Mouse (Mus musculus) activated CD4-positive, CD25-positive, alpha-beta regulatory T cell, adult 4 months (primary cell): Measurements from ENCODE around the gene Gm10320. TPM values are rescaled to one million over a fixed set of nuclear protein-coding genes. Genes with fewer than 3 reads are reported as not detected.

Experiments used
- ATAC-seq: one replicate; pipeline ENCODE4 v1.8.0; 2017
- polyA plus RNA-seq, 2 experiments: library from polyadenylated mRNA; unstranded; fragments of 100-300 nt; shearing (Covaris generic); gene quantifications; one replicate each; pipeline ENCODE4 v1.2.1; 2017

Gm10320 gene
- 1 to 10 TPM in 1 of 2 experiments, not detected in 1; 1.3 TPM for polyA plus RNA-seq

DNA sequence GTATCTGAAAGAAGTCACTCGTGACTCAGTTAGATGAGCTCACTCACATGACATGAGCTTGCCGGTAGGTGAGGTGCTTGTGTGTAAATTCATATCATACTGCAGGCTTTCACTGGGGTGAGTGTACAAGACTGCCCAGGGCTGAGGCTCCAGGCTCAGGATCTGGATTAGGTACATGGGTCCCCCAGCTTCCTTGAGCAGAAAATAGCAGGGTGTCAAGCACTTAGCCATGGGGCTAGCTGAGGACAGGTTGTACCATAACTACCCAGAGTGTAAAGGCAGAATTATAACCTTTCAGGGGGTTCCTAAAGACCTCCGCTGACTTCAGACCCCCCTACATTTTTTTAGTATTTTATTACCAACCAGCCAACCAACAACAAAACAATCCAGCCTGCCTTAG, at the start of gene Gm10320:
Gene Gm10320 (minus strand): TSS at position 93 of the 400 bp plus-strand sequence.
- ATAC-seq = no peak

DNA sequence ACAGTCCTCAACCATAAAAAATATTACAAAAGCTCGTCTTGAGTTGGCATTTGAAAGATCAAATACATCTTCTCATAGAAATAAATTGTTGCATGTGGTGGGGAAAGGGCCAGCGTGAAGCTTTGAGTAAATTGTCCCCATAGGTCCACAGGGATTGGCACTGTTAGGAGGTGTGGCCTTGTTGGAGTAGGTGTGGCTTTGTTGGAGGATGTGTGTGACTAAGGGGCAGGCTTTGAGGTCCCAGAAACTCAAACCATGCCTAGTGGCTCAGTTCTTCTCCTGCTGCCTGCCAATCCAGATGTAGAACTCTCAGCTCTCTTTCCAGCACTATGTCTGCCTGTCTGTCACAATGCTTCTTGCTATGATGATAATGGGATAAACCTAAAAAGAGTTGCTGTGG, 49.8 kb upstream of the Gm10320 start:
- ATAC-seq = no peak

DNA sequence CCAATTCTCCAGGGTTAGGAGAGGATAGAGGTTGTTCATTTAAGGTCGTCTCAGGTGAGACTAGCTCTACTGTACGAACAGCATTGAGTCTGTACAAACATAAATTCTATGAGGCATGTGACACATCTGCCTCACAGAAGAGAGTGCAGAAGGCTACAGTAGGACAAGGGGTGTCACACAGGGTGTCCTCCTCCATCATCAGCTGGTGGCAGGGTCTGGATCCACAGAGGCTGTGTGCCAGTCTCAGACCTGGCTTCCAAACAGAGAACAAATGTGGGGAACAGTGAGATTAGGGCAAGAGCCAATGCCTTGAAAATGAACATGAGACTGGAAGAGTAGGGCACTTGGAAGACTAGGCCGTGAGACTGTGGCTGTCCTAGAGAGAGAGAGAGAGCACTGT, 48.4 kb upstream of the Gm10320 start:
- ATAC-seq = no peak

DNA sequence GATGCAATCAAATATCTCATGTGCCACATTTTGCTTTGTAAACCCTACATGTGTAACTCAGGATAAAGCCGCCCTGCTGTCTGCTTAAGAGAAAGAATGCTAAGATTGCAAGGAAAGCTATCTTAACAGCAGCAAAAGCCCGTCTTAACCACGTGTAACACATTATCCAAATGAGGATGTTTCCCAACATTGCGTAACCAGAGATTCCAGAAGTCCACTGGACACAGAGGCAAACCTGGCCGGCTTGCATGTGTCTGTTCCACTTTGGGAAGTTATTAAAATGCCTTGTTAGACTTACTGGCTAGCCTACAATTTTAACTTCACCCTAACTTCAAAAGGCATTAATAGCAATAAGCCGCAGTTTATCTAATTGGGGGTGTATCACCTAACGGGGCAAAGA, 47.5 kb upstream of the Gm10320 start:
- no peak for ATAC-seq

DNA sequence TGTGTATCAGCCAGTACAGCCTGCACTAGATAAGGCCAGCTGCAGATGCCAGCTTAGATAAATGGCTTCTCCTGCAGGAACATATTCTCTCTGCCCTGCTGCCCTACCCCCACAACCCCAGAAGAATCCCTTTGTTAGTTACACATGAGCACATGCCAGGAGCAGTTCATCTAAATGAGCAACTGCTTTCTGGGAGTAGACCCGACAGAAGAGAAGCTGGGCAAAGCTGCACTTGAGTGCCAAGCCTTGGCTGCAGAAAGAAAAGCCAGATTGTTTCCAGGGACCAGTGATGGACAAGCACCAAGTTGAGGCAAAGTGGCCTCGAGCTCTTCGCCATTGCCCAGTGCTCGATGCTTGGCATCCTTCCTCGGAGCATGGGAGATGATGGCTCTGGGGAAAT, 46.8 kb upstream of the Gm10320 start:
- ATAC-seq = no peak

DNA sequence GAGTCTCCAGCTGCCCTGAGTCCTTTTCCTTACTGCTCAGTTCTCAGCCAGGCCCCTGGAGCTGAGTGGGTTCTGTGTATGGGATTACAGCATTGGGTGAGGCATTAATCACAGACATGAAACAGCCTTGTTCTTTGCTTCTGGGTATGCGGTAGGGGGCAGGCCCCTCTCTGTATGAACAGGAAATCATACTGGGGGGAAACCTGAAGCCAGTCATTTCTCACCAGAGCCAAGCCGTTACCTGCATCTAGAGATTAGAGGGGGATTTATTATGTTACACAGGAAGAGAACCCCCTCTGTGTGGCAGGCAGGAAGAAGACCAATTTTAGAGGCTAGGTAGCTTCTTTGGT, 43.1 kb upstream of the Gm10320 start:
- no peak for ATAC-seq

DNA sequence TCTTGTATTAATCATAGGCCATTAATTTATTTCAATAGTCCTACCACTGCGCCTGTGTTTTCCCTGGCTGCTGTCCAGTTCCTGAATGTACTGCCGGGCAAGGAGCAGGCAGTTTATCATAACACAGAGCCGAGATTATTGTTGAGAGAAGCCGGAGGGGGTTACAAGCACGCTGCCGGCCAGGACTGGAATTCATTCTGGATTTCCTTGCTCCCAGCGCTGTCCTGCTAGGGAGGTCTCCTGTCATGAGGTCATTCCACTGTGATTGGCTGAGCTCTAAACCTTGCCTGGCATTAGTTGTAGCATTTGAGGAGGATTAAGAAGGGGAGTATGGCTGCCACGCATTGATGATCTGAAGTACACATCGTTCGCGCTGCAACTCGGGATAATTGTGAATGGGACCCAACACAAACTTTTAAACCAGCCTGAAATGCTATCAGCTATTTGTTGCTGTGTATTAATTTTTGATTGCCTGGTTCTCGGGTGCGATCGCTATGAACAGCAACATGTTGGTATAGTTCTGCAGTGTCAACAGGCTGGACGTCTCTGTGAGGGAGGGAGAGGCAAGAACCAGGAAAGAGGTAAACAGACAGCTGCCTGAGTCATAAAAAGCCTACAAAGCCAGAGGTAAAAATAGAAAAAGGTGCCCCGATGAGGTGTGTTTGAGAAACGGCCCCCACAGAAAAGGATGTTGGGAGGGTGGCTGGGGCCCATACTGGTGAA, 42.5 kb upstream of the Gm10320 start:
- ATAC-seq = no peak

DNA sequence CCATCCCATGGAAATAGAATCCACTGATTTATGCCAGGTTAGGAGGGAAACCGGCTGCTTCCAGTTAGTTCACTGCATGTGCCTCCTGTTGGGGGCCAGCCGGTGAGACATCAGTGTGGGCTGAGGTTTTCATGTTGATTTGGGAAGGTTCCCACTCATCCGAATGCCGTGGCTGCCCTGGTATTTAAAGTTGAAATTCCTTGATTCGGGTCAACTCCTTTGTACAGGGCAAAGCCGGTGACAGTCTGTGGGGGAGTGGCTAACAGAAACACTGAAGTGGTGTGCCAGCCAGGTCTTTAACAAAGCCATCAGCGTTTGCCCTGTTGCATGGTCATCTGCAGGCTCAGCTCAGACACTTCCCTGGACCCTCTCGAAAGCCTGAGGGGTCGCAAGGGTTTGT, 41.6 kb upstream of the Gm10320 start:
- no peak for ATAC-seq

DNA sequence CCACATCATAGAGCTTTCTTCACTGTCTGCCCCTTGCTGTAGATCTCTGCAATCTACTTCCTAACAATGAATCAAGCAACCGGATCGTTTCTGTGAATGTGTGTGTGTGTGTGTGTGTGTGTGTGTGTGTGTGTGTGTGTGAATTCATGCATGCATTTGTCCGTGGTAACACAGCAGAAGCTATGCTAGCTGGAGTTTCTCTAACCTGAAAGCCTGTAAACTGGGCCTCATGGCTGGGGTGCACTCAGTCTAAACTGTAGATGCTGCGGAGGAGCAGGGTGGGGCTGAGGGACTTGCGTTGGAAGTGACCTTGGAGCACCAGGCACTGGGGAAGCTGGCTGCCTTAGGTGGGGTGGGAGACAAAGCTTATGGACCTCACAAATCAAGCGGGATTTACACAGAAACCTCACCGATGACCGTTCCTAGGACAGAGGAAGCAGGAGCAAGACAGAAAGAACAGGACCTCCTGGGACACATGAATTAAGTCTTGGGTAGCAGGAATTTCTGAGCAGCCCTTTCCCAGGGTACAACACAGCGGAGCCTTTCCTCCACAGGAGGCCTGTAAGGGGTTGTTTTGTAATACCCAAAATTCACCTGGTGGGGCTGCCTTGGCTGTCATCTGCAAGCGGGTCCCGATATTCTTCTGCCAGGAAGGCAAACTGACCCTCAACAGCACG, 41.0 kb upstream of the Gm10320 start:
- no peak for ATAC-seq

DNA sequence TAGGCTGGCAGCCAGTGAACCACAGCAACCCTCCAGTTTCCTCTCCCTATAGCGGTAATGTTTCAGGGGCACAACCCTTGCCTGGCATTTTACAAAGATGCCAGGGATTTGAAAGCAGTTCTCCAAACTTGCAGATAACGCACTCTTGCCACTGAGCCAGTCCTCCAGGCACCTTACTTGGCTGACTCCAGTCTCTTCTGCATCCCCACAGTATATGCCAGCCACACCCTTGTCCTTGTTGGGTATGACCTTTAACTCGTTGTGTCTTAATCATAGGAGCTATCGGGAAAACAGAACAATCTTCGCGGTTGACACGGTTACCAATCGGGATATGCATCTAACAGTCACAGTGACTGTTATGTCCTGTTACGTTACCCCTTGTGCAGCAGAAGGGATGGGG, 40.2 kb upstream of the Gm10320 start:
- no peak for ATAC-seq

DNA sequence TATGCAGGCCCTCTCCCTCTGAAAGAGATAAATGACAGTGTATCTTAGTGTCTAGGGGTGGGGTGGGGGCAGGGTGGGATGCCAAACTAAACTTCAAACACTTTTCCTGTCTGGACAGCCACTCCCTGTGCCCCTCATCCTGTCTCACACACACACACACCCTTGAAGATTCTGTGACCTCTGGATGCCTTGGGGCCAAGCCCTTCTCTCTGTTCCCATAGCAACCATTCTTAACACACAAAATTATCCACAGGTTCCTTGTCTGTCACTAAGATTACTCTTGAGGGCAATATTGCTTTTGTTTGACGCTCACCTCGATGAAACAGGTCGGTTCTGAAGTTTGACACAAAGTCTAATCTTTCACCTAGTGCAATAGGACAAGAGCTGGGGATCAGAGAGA, 39.5 kb upstream of the Gm10320 start:
- ATAC-seq = no peak

DNA sequence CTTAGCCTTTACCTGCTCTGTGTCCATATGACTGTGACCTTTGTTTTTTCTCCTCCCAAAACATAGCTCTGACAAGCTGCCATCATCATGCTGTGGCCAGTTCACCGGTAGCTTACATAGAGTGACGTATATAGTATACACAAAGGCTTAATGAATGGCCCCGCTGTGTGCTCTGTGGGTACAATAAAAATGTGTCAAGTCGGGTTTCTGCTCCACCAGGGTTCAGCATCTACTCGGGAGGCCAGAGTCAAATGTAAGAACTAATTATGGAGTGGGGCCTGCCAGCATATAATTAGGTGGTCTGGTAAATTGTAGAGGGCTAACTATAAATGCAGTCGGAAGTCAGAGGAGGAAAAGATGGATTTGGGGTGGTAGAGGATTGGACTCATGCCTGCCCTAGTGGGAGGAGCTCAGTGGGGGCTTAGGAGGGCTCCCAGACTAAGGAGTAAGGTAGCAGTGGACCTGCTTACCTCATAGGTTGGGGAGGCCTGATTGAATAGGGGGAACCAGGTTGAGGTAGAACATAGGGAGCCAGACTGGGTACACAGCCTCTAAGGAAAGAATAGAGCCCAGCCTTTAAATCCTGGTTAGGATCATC, 32.0 kb upstream of the Gm10320 start:
- no peak for ATAC-seq

DNA sequence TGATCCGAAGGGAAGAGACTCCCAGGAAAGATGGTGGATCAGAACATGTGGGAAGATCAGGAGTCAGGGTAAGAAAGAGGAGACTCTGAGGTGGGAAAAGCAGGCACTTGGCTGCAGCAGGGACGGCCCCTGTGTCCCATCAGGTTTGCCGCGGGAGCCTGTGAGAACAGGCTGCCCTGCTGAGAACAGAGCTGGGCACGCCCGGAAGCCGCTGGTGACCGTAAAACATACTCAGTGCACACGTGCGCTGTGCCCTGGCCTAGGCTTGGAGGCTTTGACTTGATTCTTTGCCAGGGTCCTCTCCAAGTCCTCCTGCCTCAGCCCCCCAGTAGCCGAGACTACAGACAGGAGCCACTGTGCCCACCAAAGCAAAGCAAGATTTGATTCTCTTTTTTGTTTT, 26.5 kb upstream of the Gm10320 start:
- no peak for ATAC-seq

DNA sequence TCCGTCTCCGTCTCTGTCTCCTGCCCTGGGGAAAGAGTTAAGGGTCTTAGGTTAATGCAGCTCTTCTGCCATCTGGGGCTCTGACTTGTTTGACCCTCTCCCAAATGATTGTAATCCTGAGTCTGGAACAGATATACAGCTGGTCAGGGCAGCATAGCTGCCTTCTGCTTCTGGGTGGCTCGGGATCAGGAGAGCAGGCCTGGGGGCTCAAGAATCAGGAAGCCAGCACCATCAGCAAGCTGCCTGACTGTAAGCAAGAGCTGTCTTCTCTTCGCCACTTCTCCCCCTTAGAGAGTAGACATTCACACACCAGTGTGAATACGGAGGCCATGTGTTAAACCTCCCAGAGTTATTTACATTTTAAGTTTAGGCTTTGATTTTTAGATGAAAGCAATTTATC, 25.9 kb upstream of the Gm10320 start:
- no peak for ATAC-seq

DNA sequence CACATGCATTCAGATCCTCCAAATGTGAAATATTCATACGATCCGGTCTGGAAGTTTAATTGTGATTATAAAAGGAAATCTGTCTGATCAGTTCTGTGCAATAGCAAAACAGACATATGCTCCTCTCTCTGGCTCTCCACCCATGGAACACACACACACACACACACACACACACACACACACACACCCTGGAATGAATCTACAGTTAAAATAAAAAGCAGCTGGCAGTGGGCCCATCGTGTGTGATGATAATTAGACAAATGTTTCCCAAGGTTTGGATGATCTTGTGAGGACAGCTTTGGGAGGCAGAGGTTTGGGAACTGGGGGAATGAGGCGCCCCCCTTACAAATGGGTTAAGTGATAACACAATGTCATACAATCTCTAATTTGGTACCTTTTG, 25.2 kb upstream of the Gm10320 start:
- ATAC-seq = no peak

DNA sequence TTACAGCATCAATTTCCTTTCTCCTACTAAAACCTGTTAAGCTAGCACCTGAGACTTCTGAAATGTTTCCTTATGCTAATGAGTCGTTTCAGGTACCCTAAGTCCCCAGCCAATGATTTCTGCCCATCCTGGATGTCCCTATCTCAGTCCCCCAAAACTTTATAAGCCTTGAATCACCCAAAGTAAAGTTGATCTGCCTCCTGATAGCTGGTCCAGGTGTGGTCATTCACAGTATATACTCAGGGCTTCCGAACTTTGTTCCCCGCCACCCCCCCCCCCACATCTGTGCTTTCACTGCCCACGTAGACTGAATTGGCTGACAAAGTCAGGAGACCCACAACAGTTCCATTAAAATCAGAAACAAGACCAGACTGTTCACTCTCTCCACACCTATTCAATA, 20.3 kb upstream of the Gm10320 start:
- no peak for ATAC-seq

DNA sequence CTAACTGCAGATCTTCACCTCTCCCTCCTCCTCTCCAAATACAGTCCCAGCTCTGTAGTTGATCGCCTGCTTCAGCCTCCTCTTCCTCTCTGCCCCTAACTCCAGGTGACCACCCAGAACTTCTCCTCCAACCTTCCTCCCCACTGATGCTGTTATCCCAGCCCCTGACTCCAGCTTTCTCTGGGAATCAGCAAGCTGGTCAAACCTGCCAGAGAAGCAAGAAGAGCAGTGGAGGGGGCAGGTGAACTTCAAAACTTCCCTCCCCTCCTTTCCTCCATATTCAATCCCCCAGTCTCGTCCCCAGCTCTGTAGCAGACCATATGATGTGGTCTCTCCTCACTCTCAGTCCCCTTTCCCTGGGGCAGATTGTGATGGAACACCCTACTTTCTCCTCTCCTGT, 15.9 kb upstream of the Gm10320 start:
- ATAC-seq = no peak

DNA sequence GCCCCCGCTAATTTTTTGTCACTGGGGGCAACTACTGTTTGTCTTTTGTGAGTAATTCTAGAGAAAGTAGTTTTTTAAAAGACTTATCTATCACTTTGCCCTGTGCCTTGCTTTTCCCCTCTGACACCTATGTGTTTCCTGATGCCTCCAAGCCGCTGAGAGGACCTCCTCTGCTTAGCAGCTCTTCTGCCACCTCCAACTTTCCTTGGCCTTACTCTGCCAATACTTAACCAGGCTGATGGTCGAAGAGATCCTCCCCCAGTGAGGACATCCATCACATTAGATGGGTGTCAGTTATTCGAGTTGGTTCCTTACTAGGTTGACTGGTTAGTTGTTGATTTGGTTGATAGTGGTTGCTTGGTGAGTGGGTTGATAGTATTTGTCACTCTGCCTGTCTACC, 14.7 kb upstream of the Gm10320 start:
- no peak for ATAC-seq

DNA sequence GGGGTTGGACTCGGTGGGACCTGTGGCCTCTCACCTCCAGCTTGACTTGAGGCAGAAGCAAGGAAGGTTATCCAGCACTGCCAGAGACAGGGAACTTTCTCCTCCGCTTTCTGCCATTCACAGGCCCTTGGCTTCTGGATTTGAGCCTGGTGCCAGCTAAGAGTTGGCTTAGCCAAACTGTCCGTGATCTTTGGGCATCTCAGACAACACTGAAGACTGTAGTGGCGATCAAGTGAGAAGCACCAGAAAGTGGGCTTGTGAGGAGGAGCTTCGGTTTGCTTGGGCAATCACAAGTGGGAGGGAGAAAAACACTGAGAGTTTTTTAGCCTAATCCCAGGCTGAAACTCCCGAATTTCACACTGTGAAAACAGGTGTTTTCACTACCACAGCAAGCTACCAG, 14.2 kb upstream of the Gm10320 start:
- ATAC-seq = no peak

DNA sequence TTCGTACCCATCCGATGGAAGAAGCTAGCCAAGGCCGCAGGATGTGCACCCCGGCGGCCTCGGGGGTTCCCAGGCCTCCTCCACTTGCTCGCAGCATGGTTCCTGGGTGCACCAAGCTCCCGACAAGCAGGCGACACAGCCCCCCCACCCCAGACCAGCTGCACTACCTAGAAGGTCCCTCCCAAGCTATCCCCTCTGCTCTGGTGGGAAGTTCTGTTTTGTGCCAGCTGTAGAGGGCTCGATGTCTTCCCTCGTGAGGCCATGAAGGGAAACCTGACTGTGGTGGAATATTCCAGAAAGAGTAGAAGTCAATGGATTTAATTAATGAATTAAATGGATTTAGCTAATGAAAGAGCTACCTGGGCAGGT, 13.7 kb upstream of the Gm10320 start:
- ATAC-seq = no peak

DNA sequence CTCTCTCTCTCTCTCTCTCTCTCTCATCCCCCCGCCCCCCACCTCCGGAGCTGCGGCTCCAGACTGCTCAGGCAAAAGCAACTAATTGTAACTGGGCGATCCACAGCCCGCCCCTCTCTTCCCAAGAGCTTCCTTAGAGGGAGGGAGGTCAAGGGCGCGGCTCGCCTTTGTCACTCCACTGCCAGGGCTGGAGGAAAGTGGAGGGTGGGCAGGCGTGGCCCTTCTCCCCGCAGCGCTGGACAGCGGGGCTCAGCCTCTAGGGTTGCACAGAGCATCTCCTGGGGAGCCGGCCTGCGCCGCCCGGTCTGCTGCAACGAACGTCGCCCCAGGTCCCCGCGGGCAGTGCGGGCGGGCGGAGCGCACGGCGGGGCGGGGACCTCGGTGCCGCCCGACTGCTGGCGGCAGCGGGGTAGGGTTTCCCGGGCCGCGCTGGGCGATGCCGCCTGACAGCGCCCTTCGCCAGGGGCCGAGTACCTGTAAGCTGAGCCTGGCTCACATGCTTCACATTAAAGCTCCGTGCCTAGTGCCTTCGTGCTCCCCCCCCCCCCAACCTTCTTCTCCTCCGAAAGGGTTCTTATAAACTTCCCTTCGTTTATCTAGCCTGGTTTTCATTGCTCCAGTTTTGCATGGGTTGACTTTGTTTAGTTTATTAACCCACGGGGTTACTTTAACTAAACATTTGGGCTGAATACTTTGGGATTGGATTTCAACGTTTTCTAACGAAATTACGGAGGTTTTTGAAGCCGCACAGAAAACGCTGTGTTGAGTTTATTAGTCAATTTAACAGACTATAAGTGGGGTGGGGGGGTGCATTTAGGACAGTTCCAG, 13.1 kb upstream of the Gm10320 start:
- ATAC-seq = no peak

DNA sequence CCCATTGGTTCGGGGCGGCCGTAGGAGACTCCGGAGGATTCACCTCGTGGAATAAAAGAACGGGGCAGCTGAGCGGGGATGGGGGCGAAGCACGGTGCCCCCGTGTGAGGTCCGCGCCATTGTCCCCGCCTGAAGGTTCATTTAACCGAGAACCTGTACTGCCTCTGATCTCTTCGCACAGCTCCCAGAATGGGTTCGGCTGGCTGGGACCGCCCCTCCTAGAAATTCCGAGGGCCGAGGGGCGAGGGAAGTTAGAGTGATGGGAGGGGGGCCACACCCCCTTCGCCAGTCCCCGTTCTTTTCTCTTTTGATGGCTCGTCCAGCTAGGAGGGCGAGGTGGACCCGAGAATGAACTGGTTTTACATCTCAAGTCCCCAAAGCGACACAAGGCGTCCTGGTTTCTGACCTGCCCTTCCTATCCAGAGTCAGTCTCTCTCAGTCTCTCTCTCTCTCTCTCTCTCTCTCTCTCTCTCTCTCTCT, 12.4 kb upstream of the Gm10320 start:
- no peak for ATAC-seq

DNA sequence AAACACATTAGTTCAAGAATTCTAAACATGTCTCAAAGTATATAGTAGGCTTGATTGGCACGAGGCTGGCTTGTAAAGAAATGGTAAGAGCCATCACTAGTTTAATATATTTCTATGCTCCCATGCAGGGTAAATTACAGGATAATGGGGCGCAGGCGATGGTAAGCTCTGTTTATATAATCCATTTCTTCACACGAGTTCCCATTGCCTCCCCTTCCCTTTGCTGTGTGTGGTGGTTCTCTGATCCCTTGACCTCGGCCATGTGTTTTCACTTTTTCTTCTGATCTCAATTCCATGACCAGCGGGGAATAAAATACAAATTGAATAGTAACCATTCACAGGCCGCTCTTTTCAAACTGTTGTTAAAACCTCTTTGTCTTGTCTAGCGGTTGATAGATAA, 11.8 kb upstream of the Gm10320 start:
- no peak for ATAC-seq
